Mouse (Mus musculus): ENCODE measurements around the gene Mrpl45.

Mrpl45 gene

DNA sequence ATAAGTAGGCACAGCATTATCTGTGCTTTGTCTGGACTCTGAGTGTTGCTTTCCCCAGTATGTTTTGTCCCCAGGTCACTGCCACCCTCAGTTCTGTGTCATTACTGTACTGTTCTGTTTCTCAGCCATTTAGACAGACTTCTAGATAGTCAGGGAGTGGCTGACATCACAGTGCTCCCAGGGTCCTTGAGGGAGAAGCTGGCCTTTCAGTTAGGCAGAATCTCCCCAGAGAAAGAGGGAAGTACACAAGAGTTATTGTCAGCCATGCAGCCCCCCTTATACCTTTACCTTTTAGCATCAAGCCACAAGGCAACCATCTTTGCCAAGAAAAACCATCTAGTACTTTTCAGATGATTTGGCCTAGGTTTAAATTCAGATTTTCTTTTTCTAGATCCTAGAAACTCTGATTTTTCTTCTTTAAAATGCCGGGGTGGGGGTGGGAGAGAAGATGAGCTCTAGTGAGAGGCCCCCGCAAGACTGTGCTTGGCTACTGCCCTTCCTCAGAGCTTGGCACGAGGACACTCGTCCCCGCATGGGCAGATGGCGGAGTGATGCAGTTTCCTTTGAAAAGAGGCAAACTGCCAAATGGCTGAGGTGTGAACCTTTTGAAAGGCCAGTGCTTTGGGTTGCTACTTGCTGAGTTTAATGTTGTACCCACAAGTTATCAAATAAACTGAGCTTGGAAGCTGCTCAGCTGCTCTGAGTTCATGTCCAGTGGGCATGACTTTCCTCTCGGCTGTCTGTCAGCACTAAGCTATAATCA lies 55.0 kb downstream of the Mrpl45 start:
- DNase-seq: peak in 1 of 2 experiments; percentile 46

DNA sequence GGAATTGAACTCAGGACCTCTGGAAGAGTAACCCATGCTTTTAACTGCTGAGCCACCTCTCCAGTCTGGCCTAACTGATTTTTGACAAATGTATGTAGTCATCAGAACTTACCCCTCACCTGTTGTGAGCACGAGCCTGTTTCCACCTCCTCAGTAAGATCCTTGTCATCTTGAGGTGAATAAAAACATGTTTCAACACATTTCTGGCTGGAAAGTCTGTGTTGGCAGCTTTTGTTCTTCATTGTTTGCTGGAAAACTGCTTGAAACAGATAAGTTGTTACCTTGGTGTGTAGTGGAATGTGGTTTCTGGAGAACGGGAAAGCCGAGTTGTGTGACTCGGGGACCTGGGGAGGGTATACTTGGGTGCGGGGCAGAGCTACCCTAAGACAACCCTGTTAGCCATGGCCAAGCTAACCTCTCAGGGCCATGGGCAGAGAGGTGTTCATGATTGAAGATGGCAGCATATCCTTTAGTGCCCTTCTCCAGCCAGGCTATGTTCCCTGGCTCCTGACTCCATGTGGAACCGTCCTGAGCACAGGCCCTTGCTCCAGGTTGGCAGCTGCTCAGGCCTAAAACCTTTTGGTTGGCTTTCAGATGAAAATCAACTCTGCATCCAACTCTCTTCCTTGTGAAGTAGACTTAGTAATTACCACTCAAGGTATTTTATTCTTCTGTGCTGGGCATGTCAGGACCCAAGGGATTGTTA lies 56.8 kb downstream of the Mrpl45 start:
- DNase-seq: no peak

DNA sequence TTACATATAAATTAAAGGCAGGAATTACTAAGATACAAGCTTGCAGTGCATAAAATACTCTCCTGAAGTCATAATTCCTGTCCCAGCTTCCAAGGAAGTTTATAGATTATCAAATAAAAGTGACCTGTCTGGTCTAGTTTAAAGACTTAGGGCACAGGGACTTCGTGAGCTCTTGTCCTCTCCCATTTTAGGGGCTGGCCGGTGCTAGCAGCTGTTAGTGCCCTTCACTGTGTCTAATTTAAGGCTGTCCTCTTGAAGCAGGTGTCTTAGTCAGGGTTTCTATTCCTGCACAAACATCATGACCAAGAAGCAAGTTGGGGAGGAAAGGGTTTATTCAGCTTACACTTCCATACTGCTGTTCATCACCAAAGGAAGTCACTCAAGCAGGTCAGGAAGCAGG lies 57.9 kb downstream of the Mrpl45 start:
- no peak for DNase-seq

All from lung, postnatal 4 days (tissue).